23 mouse cellular contexts compared by ENCODE assay signal in genomic region chr13:100098808-100099207, GRCm38 (mm10). TPM values are rescaled to one million over a fixed set of nuclear protein-coding genes. Genes with fewer than 3 reads are reported as not detected.
DNase-seq lines count a peak whose midpoint lies in the region; ATAC-seq and TF ChIP-seq lines count a peak whose summit lies in the region.
"Had no signal": no experiment of that assay in that cellular context is flagged by ENCODE, and none has a peak within 500 bp of the region (broad histone marks: within the 10 kb centered on the region; RNA-seq: fewer than 3 reads in every experiment).

No protein-coding gene starts in this region.

- H3K4me2 ChIP-seq in hindbrain, embryonic 13.5 days = no peak overlapping the region
- no peak overlapping the region for H3K4me2 ChIP-seq in hindbrain, embryonic 16.5 days (ENCODE audit: low read length)
- H3K4me2 ChIP-seq: embryonic facial prominence, embryonic 15.5 days; heart, embryonic 11.5 days; heart, embryonic 15.5 days; hindbrain, embryonic 14.5 days had no signal

- no peaks in the 10 kb centered on the region for H3K27me3 ChIP-seq in hindbrain, embryonic 13.5 days
- no peaks in the 10 kb centered on the region for H3K27me3 ChIP-seq in hindbrain, embryonic 16.5 days (replicated peaks; ENCODE audit: control insufficient read depth, insufficient read depth, low read length)
- no peaks in the 10 kb centered on the region for H3K27me3 ChIP-seq in MEL (ENCODE audit: control insufficient read depth in 1 of 2, insufficient read depth in 2 of 2, low read length in 2 of 2)
- H3K27me3 ChIP-seq: embryonic facial prominence, embryonic 15.5 days; heart, embryonic 15.5 days; Patski had no signal

- 0 out of 2 replicates have a peak overlapping the region, but pooled peaks have one; percentile 13 for H3K9ac ChIP-seq in hindbrain, embryonic 13.5 days
- H3K9ac ChIP-seq in hindbrain, embryonic 16.5 days (ENCODE audit: low read depth, low read length) = no peak overlapping the region
- H3K9ac ChIP-seq in MEL (ENCODE audit: control insufficient read depth, low read depth, low read length, poor library complexity, severe bottlenecking) = no peak overlapping the region
- H3K9ac ChIP-seq: embryonic facial prominence, embryonic 15.5 days; heart, embryonic 15.5 days; hindbrain, embryonic 14.5 days had no signal

- TF ChIP-seq RAD21 in MEL (IDR thresholded peaks at IDR 0.05; ENCODE audit: low read depth, low read length) = no peak

- H3K4me1 ChIP-seq in hindbrain, embryonic 13.5 days (replicated peaks) = peaks cover 26% of the 10 kb centered on the region
- peaks cover 11% of the 10 kb centered on the region for H3K4me1 ChIP-seq in hindbrain, embryonic 16.5 days (ENCODE audit: control insufficient read depth, insufficient read depth, low read depth, low read length)
- H3K4me1 ChIP-seq in MEL (ENCODE audit: control insufficient read depth in 1 of 2, insufficient read depth in 2 of 2, low read length in 2 of 2) = peaks cover 19 to 24% of the 10 kb centered on the region in 2 experiments

- DNase-seq in MEL (ENCODE audit: low read depth, low spot score) = peak; percentile 75
- no peak for DNase-seq in ovary, adult 18-20 months (ENCODE audit: low spot score)
- DNase-seq in spleen, postnatal 14 days (ENCODE audit: low spot score in 2 of 2) = no peak
- no peak for DNase-seq in left cerebral cortex, adult 9 months (ENCODE audit: low spot score in 2 of 2)
- DNase-seq: adrenal gland, postnatal 25 days; cerebellum, adult 18-20 months; cerebellum, adult 9-11 months; cerebellum, postnatal 36 days; heart, adult 2 months; heart, postnatal 14 days had no signal

- ATAC-seq in hindbrain, embryonic 13.5 days (ENCODE audit: low FRiP score) = no peak
- no peak for ATAC-seq in hindbrain, embryonic 16.5 days
- ATAC-seq in megakaryocyte, adult 5-6 weeks (ENCODE audit: poor library complexity, severe bottlenecking) = peak; percentile 53
- peak; percentile 23; the same call in 1 of the 2 replicates for ATAC-seq in neutrophil, adult 5-6 weeks (ENCODE audit: extremely low read depth, insufficient number of reproducible peaks, low FRiP score, poor library complexity, severe bottlenecking)
- ATAC-seq: activated CD4-positive, CD25-positive, alpha-beta regulatory T cell, adult 4 months; forebrain, embryonic 14.5 days; Patski had no signal

- peaks cover 44% of the 10 kb centered on the region for H3K36me3 ChIP-seq in hindbrain, embryonic 13.5 days
- H3K36me3 ChIP-seq in hindbrain, embryonic 16.5 days (ENCODE audit: control insufficient read depth, insufficient read depth, low read length) = peaks cover 24% of the 10 kb centered on the region
- H3K36me3 ChIP-seq in MEL (ENCODE audit: control insufficient read depth in 1 of 2, insufficient read depth in 2 of 2, low read length in 2 of 2) = peaks cover 25 to 30% of the 10 kb centered on the region in 2 experiments

- peak; percentile 59 to 77 for TF ChIP-seq EP300 in MEL (IDR thresholded peaks at IDR 0.05; ENCODE audit: low read depth in 1 of 2, low read length in 2 of 2)

- WGBS in hindbrain, embryonic 13.5 days = 98% methylated on average over 6 of the region's 6 CpGs
- WGBS in hindbrain, embryonic 16.5 days = 90% methylated on average over 6 of the region's 6 CpGs

- TF ChIP-seq POLR2A in MEL (IDR thresholded peaks at IDR 0.05; ENCODE audit: control insufficient read depth in 1 of 2, insufficient read depth in 1 of 2, low read depth in 1 of 2, low read length in 2 of 2, poor library complexity in 1 of 2) = no peak

- no peak overlapping the region for H3K27ac ChIP-seq in hindbrain, embryonic 13.5 days
- no peak overlapping the region for H3K27ac ChIP-seq in hindbrain, embryonic 16.5 days (ENCODE audit: low read depth, low read length)
- no peak overlapping the region for H3K27ac ChIP-seq in MEL (ENCODE audit: control insufficient read depth, low read depth, low read length)
- H3K27ac ChIP-seq: embryonic facial prominence, embryonic 15.5 days; forebrain, embryonic 10.5 days; heart, adult 2 months; heart, embryonic 15.5 days; hindbrain, embryonic 14.5 days had no signal

- H3K4me3 ChIP-seq in hindbrain, embryonic 13.5 days = no peak overlapping the region
- H3K4me3 ChIP-seq in hindbrain, embryonic 16.5 days (ENCODE audit: low read length) = no peak overlapping the region
- peak overlapping the region in 1 of 2 experiments; percentile 16; a peak in 1 of 4 replicates for H3K4me3 ChIP-seq in MEL (ENCODE audit: control insufficient read depth in 1 of 2, insufficient read depth in 1 of 2, low read depth in 2 of 2, low read length in 2 of 2)
- H3K4me3 ChIP-seq: embryonic facial prominence, embryonic 15.5 days; erythroblast, embryonic 14.5 days; forebrain, embryonic 10.5 days; heart, adult 2 months; heart, embryonic 15.5 days had no signal

- H3K9me3 ChIP-seq in hindbrain, embryonic 13.5 days = no peaks in the 10 kb centered on the region
- H3K9me3 ChIP-seq in hindbrain, embryonic 16.5 days (ENCODE audit: control insufficient read depth, low read length) = no peaks in the 10 kb centered on the region
- no peaks in the 10 kb centered on the region for H3K9me3 ChIP-seq in MEL (replicated peaks; ENCODE audit: insufficient read depth, low read length)
- H3K9me3 ChIP-seq: embryonic facial prominence, embryonic 15.5 days; forebrain, embryonic 10.5 days; heart, embryonic 15.5 days had no signal

- peaks cover 40% of the 10 kb centered on the region for H3K79me2 ChIP-seq in MEL (ENCODE audit: control insufficient read depth, insufficient read depth, low read length, poor library complexity)

- TF ChIP-seq CTCF in MEL (IDR thresholded peaks at IDR 0.05 in 2 of 3, conservative IDR thresholded peaks at IDR 0.05 in 1 of 3; ENCODE audit: control insufficient read depth in 1 of 3, insufficient read depth in 1 of 3, low read depth in 2 of 3, low read length in 3 of 3, poor library complexity in 1 of 3, severe bottlenecking in 1 of 3) = no peak

TF ChIP-seq in MEL, 35 proteins besides CTCF, POLR2A, EP300 and RAD21:
- peak; percentile 50; the same call in 1 of the 2 replicates for TF ChIP-seq SIN3A (IDR thresholded peaks at IDR 0.05; ENCODE audit: low read length)
- no peak for TF ChIP-seq CHD1 (IDR thresholded peaks at IDR 0.05; ENCODE audit: low read depth, low read length)
- TF ChIP-seq ELF1 (IDR thresholded peaks at IDR 0.05; ENCODE audit: low read depth, low read length) = no peak
- TF ChIP-seq MAZ (IDR thresholded peaks at IDR 0.05; ENCODE audit: low read depth, low read length) = peak; percentile 64; the same call in 1 of the 2 replicates
- no peak for TF ChIP-seq ZMIZ1 (IDR thresholded peaks at IDR 0.05; ENCODE audit: low read depth, low read length)
- peak; percentile 20; the same call in 1 of the 2 replicates for TF ChIP-seq TAL1 (IDR thresholded peaks at IDR 0.05; ENCODE audit: low read length)
- TF ChIP-seq JUND (IDR thresholded peaks at IDR 0.05; ENCODE audit: low read depth, low read length) = no peak
- peak; percentile 51; the same call in 1 of the 2 replicates for TF ChIP-seq MXI1 (IDR thresholded peaks at IDR 0.05; ENCODE audit: low read depth, low read length)
- TF ChIP-seq GATA1 (IDR thresholded peaks at IDR 0.05; ENCODE audit: low read depth, low read length) = peak; percentile 81
- TF ChIP-seq ZC3H11A (IDR thresholded peaks at IDR 0.05; ENCODE audit: low read depth, low read length) = no peak
- TF ChIP-seq TCF12 (IDR thresholded peaks at IDR 0.05; ENCODE audit: low read depth, low read length) = peak; percentile 51
- no peak for TF ChIP-seq SMC3 (IDR thresholded peaks at IDR 0.05; ENCODE audit: low read depth, low read length)
- TF ChIP-seq E2F4 (IDR thresholded peaks at IDR 0.05; ENCODE audit: borderline replicate concordance, low read depth, low read length) = no peak
- TF ChIP-seq ETS1 (IDR thresholded peaks at IDR 0.05; ENCODE audit: low read depth, low read length) = 0 out of 2 replicates have a peak, but pooled peaks have one; percentile 32

RNA-seq across cellular contexts. Expression of gene Bdp1, which starts 5.1 kb away (rescaled TPM):
- polyA plus RNA-seq in hindbrain, embryonic 13.5 days (2015; fragmentation: Nextera tagmentation; extraction: Ambion mirVana) = 22.5 and 27.0 TPM in 2 replicates
- 19.6 and 24.1 TPM in 2 replicates for polyA plus RNA-seq in hindbrain, embryonic 16.5 days (2015; fragmentation: Nextera tagmentation; extraction: Ambion mirVana)
- 23.3 and 27.2 TPM in 2 replicates for total RNA-seq in MEL (2012; rRNA removed)
- polyA plus RNA-seq in MEL (2012; ENCODE audit: insufficient read depth in 1 of 2, insufficient read length in 2 of 2, low read depth in 1 of 2, low replicate concordance in 2 of 2, missing spikeins in 1 of 2) = 10 to 100 TPM; 19.7 to 73.2 TPM
- total RNA-seq in megakaryocyte, adult 5-6 weeks (2015) = 30.6 and 34.8 TPM in 2 replicates
- 46.1 and 51.8 TPM in 2 replicates for total RNA-seq in megakaryocyte, adult 5-6 weeks (2017)
- 87.9 TPM in 2 replicates for total RNA-seq in neutrophil, adult 5-6 weeks (2017)

RNA-seq across cellular contexts. Expression of gene Serf1, which starts 9.0 kb away (rescaled TPM):
- 464 and 478 TPM in 2 replicates for polyA plus RNA-seq in hindbrain, embryonic 13.5 days (2015; fragmentation: Nextera tagmentation; extraction: Ambion mirVana)
- 338 and 344 TPM in 2 replicates for polyA plus RNA-seq in hindbrain, embryonic 16.5 days (2015; fragmentation: Nextera tagmentation; extraction: Ambion mirVana)
- 26.4 and 36.8 TPM in 2 replicates for total RNA-seq in MEL (2012; rRNA removed)
- 10 to 100 TPM in 1 of 2 experiments, not detected in 1; 57.6 TPM for polyA plus RNA-seq in MEL (2012; ENCODE audit: insufficient read depth in 1 of 2, insufficient read length in 2 of 2, low read depth in 1 of 2, low replicate concordance in 2 of 2, missing spikeins in 1 of 2)
- total RNA-seq in megakaryocyte, adult 5-6 weeks (2015) = 4.1 and 7.5 TPM in 2 replicates
- total RNA-seq in megakaryocyte, adult 5-6 weeks (2017) = 4.2 and 4.9 TPM in 2 replicates
- total RNA-seq in neutrophil, adult 5-6 weeks (2017) = 3.5 and 3.6 TPM in 2 replicates

RNA-seq across cellular contexts. Expression of gene Smn1, which starts 25.8 kb away (rescaled TPM):
- 47.1 and 51.6 TPM in 2 replicates for polyA plus RNA-seq in hindbrain, embryonic 13.5 days (2015; fragmentation: Nextera tagmentation; extraction: Ambion mirVana)
- polyA plus RNA-seq in hindbrain, embryonic 16.5 days (2015; fragmentation: Nextera tagmentation; extraction: Ambion mirVana) = 35.4 and 43.8 TPM in 2 replicates
- 47.5 and 49.0 TPM in 2 replicates for total RNA-seq in MEL (2012; rRNA removed)
- polyA plus RNA-seq in MEL (2012; ENCODE audit: insufficient read depth in 1 of 2, insufficient read length in 2 of 2, low read depth in 1 of 2, low replicate concordance in 2 of 2, missing spikeins in 1 of 2) = 100 to 1,000 TPM in 1 of 2 experiments, not detected in 1; 124 TPM
- 54.1 and 59.9 TPM in 2 replicates for total RNA-seq in megakaryocyte, adult 5-6 weeks (2015)
- total RNA-seq in megakaryocyte, adult 5-6 weeks (2017) = 31.2 and 44.4 TPM in 2 replicates
- total RNA-seq in neutrophil, adult 5-6 weeks (2017) = 31.8 and 40.7 TPM in 2 replicates

Comparison
In these comparisons a context has a peak if more than half of its experiments do, and no peak if none do; other contexts are left out.
1. ATAC-seq: peak in megakaryocyte, adult 5-6 weeks (single experiment) and neutrophil, adult 5-6 weeks (single experiment); none in hindbrain, embryonic 13.5 days (single experiment) and hindbrain, embryonic 16.5 days (single experiment).